Mouse (Mus musculus) ES-Bruce4 (cell line): Measurements from ENCODE around the gene Eif5.

Experiments
- CTCF ChIP-seq: IDR thresholded peaks from one replicate; pipeline ENCODE4 v1.8.1; 2011; ENCODE audit warnings: low read depth, low read length
- POLR2A ChIP-seq: IDR thresholded peaks from one replicate; pipeline ENCODE4 v1.8.1; 2011; ENCODE audit warnings: low read length; ENCODE audit not compliant: insufficient read depth

DNA sequence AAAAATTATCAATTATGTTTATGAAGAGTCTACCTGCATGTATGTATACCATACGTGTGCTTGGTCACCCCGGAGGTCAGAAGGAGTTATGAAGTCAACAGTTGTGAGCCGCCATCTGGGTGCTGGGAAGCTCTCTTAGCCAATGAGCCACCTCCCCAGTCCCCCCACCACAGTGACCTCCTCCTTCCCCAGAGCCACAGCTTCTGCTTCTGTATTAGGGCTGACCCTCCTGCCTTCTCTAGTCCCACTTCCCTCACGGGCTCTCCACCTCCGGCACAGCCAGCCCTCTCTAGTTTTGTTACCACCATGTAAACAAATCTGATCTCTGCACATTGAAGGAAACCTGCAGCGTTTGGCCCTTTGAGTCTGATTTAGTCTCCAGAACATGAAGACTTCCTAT is 19.7 kb downstream of the Eif5 start:
- TF ChIP-seq CTCF, result no peak
- no peak for TF ChIP-seq POLR2A
